Mouse (Mus musculus): ENCODE measurements at regions not wholly inside any gene's neighbourhood (a gene's known extent, or its start where the extent isn't known, plus 50 kb on each side); places are given as distances from the start of the nearest gene placed in this dataset.
A peak's percentile ranks its signal among the peaks of the same experiment; 100 is the strongest.

DNA sequence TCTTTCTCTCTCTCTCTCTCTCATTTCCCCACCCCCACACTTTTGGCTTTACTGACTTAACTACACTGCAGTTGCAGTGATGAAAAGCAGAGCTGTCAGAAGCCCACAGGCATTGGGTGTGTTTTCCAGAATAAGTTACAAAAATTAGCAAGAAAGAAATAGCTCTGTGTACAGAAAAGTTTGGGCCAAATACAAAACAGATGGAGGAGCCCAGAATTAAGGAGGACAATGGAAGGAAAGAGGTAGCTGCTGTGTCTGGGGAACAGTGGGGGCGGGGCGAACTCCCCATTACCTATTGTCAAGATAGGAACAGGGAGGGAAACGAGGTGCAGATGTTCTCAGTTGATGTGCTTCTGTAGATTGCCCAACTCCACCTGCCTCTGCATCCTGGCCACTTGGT lies 267.4 kb upstream of the Slc30a5 start:
- no peak for DNase-seq

- no peak for DNase-seq
Observed at GRCm38 (mm10) chr13:101096856-101097255, 263.6 kb upstream of the Slc30a5 start.

DNA sequence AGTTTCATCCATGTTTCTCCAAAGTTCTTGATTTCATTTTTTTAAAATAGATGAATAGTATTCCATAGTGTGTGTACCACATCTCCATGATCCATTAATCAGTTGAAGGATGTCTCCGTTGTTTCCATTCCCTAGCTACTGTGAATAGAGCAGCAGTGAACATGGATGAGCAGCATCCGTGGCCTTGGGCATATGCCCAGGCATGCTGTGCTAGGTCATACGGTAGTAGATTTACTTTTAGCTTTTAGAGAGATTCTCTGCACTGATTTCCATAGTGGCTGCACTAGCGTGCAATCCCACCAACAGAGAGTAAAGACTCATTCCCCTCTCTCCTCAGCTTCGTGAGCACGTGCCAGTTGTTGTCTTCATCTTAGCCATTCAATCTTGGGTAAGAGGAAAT lies 263.0 kb upstream of the Slc30a5 start:
- no peak for DNase-seq

GRCm38 (mm10) chr13:101095057-101095831 lies 262.0 kb upstream of the Slc30a5 start:
- no peak for DNase-seq

DNA sequence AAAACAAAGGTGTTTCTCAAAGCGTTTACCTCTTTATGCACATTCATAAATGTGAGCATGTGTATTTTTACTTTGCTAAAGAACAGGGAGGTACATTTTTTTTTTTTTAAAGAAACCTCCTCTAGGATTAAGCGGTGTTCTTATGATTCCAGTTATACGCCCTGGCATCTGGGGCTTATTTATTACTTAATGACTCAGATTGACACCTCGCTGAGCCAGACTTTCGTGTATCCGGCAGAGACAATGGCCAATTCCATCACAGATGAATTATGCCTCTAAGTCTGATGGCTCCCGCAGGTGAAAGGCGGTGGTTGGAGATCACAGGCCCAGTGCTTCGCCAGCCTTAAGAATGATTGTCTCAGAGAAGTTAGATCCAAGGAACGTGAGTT lies 259.5 kb upstream of the Slc30a5 start:
- no peak for DNase-seq

- DNase-seq = peak; percentile 6 to 56
Observed at GRCm38 (mm10) chr13:101092033-101092742, 259.0 kb upstream of the Slc30a5 start.

GRCm38 (mm10) chr13:101085182-101085581 lies 252.0 kb upstream of the Slc30a5 start:
- DNase-seq = no peak

DNA sequence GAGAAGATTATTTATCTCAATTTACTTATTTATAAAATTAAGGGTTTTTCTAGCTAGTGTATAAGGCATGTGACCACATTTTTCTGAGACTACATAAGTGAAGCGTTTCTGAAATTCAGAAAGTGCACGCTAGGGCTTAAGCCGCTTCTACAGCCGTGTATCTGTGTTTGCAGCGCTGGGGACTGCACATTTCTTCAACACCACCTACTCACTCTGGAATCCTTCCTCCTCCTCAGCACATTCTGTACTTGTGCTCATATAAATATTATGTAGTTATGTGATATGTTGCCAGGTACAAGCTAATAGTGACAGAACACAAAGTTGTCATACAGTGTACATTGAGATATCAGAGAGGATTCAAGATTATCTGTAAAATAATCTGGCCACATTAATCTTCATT lies 251.0 kb upstream of the Slc30a5 start:
- DNase-seq = no peak

DNA sequence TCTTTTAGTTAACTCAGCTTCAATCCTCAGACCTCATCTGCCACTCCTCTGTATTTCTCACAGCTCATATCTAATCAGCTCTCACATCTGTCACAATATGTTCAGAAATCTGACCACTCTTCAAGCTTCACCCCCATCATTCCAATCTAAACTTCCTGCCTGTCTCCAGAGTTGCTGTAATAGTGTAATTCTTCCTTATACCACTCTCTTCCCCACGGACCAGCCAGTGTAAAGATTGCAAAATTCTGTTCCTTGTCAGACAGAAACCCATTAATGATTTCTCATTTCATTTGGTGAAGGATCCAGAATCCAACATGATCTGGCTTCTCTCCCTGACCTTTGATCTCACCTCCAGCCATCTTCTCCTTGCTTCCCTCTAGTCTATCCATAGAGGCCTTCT lies 250.2 kb upstream of the Slc30a5 start:
- no peak for DNase-seq

DNA sequence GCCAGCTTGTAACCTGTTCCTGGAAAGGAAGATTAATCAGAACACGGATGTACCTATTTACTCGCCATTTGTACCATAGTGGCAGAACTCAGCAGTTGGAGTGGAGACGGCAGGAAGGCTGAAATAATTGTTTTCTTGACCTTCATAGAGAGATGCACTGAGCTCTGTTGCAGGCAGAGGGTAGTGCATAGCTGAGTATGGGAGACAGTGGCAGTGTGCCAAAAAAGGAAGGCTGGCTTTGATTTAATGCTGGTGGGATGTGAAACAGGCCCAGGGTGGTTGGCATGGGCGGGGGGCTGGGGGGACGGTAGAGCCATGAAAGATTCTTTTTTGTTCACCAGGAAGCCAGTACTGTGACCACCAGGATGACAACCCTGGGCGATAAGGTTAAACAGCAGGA lies 235.3 kb upstream of the Slc30a5 start:
- DNase-seq = no peak

GRCm38 (mm10) chr13:101062582-101062981 lies 229.4 kb upstream of the Slc30a5 start:
- DNase-seq = no peak

DNA sequence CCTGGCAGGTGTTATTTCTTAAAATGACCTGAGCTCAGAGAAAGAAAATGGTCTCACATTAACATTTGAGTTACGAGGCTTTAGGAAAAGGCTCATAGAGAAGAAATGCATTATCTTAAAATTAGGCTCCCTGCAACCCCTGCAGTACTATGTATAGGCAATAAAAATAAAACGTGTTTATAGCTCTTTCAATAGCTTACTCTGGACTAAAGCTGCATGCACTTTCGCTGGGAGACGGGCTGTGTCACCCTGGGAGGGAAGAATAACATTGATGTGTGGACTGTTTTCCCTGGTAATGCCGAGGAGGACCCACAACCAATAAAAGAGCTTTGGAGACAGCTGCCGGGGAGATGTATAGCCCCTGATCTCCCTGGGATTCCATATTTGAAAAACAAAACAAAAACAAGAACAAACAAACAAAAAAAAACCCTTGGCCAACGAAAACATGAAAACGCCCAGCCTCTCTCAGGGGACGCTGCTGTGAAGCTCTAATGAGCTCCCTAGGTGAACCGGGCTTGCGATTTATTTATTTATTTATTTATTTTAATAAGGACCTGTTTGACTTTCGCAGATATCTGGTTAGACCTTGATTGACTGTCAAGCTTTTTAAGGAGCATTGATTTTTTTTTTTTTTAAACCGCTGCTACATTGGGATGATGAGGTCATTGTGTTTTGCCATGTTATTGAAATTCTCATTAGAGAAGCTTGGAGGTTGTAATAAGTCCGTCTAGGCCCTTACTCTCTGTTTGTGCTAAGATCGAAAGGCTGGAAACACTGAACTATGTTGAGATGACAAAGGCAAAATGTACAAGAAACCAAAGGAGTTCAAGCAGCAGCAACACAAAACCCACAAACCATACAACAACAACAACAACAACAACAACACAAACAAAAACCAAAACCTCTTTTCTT lies 228.3 kb upstream of the Slc30a5 start:
- no peak for DNase-seq

DNA sequence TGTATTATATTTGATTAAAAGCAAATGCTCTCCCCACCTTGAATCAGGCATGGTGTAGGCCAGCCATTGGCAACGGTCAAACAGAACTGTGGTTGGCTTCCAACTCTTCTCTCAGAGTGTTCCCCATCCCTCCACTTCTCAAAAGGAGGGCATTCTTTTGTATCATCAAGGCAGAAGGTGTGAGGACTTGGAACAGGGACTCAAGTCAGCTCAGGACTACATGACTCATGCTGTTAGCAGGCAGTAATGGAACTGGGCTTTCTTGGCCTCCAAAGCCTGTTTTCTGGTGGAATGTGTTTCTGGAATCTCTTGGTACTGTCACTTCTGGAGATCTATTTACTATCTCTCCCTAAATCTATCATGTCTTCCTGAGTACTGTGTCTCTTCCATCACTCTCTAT lies 216.3 kb upstream of the Slc30a5 start:
- no peak for DNase-seq

DNA sequence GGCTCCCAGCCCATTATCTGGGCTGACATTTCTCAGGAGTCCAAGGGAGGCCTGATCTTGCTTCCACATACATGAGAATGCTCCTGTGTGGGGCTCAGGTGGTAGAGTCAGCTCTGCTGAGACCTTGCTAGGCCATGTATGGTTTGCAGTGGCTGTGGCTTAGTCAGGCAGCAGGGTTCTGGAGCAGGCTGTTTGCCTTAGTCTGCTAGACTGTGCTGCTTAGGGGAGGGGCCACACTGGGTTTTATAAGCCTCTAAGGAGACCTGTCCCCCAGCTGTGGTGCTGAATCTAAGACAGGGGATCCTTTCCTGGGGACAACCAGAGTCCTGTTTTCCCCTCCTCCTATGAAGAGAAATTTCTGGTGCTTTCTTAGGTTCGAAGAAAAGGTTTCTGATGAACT lies 199.4 kb upstream of the Slc30a5 start:
- DNase-seq = peak in 1 of 2 experiments; percentile 17

GRCm38 (mm10) chr13:101026043-101026442 lies 192.8 kb upstream of the Slc30a5 start:
- DNase-seq = no peak

DNA sequence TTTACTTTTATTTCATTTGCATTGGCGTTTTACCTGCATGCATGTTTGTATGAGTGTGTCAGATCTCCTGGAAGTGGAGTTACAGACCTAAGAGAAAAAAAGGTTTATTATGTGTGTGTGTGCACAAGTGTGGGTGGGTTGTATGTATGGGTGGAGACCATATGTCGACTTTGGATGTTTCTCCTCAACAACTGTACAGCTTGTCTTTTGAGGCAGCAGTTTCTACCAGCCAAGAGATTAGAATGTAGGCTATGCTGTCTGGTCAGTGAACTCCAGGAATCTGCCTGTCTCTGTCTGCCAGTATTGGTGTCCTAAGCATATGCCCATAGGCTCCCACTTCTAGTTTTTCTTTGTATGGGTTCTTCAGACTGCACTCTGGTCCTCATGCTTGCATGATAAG lies 192.3 kb upstream of the Slc30a5 start:
- DNase-seq = no peak

GRCm38 (mm10) chr13:101024971-101025370 lies 191.7 kb upstream of the Slc30a5 start:
- no peak for DNase-seq

DNA sequence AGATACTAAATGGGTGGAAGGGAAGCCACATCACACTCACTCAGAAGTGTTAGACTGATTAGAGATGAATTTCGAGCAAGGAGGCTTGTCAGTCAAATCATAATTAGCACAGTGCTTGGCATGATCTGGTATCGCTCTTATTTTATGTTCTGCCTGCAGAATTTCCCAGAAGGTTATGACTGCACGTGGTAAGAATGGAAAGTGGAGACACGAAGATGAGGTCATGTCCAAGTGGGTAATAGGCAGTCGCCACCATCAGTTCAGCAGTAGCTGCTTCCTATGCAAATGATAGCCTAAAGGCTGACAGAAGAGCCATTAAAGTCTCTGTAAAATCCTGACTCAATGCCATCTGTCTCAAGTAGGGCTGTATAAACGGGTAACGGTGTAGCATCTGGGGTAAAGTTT lies 186.0 kb upstream of the Slc30a5 start:
- no peak for DNase-seq

DNA sequence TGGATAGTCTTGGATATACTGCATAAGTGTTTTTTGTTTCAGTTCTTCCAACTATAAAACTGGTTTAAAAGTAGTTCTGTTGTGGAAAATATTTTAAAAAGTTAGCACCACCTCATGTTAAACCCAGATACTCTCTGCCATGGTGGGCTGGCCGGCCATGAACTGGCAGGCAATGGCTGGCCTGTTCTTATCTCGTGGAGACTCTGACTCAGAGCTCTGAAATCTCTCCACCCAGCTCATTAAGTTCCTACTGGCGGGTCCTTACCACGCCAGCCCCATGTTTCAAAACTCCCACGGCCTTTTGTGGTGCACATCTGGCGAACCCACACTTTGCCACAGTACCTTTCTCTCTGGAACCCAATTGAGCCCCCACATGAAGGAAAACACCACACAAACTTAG lies 183.8 kb upstream of the Slc30a5 start:
- DNase-seq = no peak

DNA sequence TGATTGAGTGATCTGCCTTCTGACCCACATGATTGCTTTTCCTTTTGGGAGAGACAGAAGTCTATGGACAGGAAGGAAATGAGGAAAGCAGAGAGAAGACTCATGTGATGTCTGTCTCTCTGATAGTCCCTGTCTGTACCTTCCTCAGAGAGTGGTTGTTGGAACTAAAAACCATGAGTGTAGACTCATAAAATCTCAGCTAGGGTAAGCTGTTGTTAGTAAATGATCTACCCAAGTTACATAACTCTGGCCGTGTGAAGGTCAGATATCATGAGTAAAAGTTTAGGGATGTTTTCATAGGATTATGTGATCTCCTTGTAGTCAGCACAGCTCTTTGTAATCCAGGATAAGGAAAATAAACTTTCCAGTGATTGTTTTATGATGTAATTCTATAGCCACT lies 183.0 kb upstream of the Slc30a5 start:
- DNase-seq = no peak

DNA sequence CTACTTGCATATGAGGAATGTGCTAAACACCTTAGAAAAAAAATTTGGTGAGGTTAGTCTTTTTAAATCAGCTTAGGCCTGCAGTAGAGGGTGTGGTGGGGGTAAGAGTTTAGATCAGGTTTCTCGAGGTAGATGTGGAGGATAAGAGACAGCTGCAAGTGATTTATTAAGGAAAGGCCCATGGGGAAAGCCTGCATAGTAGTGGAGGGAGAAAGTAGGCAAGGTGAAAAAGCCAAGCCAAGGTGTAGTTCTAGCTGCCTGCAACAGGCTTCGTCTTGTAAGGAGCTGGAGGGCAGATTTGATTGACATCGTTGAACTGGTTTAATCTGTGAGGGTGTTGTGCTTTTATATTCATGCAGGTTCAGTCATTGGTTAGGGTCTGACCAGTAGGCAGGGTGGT lies 182.2 kb upstream of the Slc30a5 start:
- no peak for DNase-seq

DNA sequence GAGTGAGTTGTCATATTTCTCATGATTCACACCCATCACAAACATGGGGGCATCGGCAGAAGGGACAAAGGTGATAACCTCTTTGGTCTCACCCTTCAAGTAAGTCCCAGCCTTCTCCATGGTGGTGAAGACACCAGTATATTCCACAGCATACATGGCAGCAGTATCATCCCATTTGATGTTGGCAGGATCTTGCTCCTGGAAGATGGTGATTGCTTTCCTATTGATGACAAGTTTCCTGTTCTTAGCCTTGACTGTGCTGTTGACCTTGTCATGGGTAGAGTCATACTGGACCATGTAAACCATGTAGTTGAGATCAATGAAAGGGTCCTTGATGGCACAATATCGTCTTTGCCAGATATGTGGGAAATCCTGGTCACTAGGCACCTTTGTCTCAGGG lies 180.4 kb upstream of the Slc30a5 start:
- no peak for DNase-seq

DNA sequence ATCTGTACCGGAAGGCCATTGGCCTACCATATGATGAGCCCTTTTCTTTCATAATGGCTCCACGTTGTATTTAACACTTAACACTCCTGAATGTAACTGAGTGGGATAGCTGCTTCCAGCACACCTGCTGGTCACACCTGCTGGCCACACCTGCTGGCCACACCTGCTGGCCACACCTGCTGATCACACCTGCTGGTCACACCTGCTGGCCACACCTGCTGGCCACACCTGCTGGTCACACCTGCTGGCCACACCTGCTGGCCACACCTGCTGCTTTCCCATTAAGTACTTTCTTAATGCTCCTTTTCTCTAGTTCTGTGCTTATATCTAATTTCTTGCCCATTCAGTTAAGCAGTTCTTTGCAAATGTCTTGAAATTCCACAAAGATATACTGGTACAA lies 157.4 kb upstream of the Slc30a5 start:
- no peak for DNase-seq
